Mouse (Mus musculus) CH12.LX (cell line): ENCODE measurements around the gene Atp6ap1.

ENCODE experiments used
- BHLHE40 ChIP-seq: IDR thresholded peaks from 2 replicates; pipeline ENCODE4 v1.6.1; 2011; ENCODE audit warnings: mild to moderate bottlenecking, low read depth, low read length, improper control_type of control experiment
- CTCF ChIP-seq, 2 experiments: IDR thresholded peaks in 1 of 2; conservative IDR thresholded peaks in 1 of 2; 2 replicates each; pipeline ENCODE4 v1.5.1; 2011 to 2012; ENCODE audit warnings: low read depth in 2 of 2, low read length in 2 of 2, improper control_type of control experiment in 1 of 2, inconsistent platforms in 1 of 2, mild to moderate bottlenecking in 1 of 2, moderate library complexity in 1 of 2
- E2F4 ChIP-seq: IDR thresholded peaks from 2 replicates; pipeline ENCODE4 v1.6.1; 2011; ENCODE audit warnings: low read depth, low read length, improper control_type of control experiment; ENCODE audit not compliant: insufficient replicate concordance
- EP300 ChIP-seq: IDR thresholded peaks from 2 replicates; pipeline ENCODE4 v1.6.1; 2011; ENCODE audit warnings: low read length, improper control_type of control experiment
- ETS1 ChIP-seq: conservative IDR thresholded peaks from 2 replicates; pipeline ENCODE4 v1.6.1; 2012; ENCODE audit warnings: low read depth, mild to moderate bottlenecking, inconsistent platforms, low read length, improper control_type of control experiment, moderate library complexity
- KAT2A ChIP-seq: IDR thresholded peaks from 2 replicates; pipeline ENCODE4 v1.6.1; 2012; ENCODE audit warnings: low read length, improper control_type of control experiment, inconsistent platforms; ENCODE audit not compliant: insufficient replicate concordance
- MYC ChIP-seq: IDR thresholded peaks from 2 replicates; pipeline ENCODE4 v1.6.1; 2011; ENCODE audit warnings: low read depth, mild to moderate bottlenecking, improper control_type of control experiment, low read length
- NELFE ChIP-seq: IDR thresholded peaks from 2 replicates; pipeline ENCODE4 v1.6.1; 2011; ENCODE audit warnings: low read depth, low read length, improper control_type of control experiment
- POLR2A ChIP-seq: IDR thresholded peaks from 2 replicates; pipeline ENCODE4 v1.6.1; 2011; ENCODE audit warnings: low read depth, mild to moderate bottlenecking, improper control_type of control experiment, low read length
- POLR2AphosphoS2 ChIP-seq: IDR thresholded peaks from 2 replicates; pipeline ENCODE4 v1.6.1; 2011; ENCODE audit warnings: low read depth, low read length, improper control_type of control experiment
- TBP ChIP-seq: conservative IDR thresholded peaks from 2 replicates; pipeline ENCODE4 v1.6.1; 2011; ENCODE audit warnings: low read depth, low read length, improper control_type of control experiment
- TCF12 ChIP-seq: IDR thresholded peaks from 2 replicates; pipeline ENCODE4 v1.6.1; 2014; ENCODE audit warnings: low read depth, mild to moderate bottlenecking, inconsistent platforms, low read length, improper control_type of control experiment
- USF1 ChIP-seq: IDR thresholded peaks from 2 replicates; pipeline ENCODE4 v1.6.1; 2014; ENCODE audit warnings: low read depth, mild to moderate bottlenecking, inconsistent platforms, low read length, improper control_type of control experiment
- USF2 ChIP-seq: conservative IDR thresholded peaks from 2 replicates; pipeline ENCODE4 v1.6.1; 2011; ENCODE audit warnings: low read depth, low read length, improper control_type of control experiment

DNA sequence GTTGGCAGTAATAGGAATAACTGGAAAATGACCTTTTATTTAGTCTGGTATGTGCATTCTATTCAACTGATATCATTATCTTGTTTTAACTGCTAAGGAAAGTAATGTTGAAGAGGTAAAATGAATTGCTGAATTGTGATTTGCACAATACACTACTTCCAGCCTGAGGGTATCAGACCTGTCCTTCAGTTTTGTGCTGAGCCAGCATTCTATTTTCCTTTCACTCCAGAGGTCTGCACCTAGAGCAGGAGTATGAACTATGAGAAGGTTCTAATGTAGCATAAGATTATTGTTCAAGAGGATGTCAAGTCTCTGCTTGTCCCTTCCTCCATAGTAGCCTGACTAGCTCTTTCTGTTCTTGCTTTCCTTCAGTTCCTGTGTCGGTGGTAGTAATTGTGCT, 1.5 kb downstream of the Atp6ap1 start:
- TF ChIP-seq NELFE (no peak), POLR2A (no peak), TBP (no peak), EP300 (no peak), ETS1 (no peak), USF2 (no peak), MYC (no peak), CTCF (conservative IDR thresholded peaks at IDR 0.05 in 1 of 2, IDR thresholded peaks at IDR 0.05 in 1 of 2; ENCODE audit: low read depth in 2 of 2, low read length in 2 of 2) (no peak), USF1 (no peak), E2F4 (no peak), TCF12 (no peak), KAT2A (no peak), BHLHE40 (no peak), POLR2AphosphoS2 (no peak)
